Mouse (Mus musculus): ENCODE data around the gene Gm16503.
"Not testable (repeated sequence)": the region's sequence is repeated elsewhere in the genome, so short reads cannot be mapped to it uniquely, and the experiment has no call there.

DNA sequence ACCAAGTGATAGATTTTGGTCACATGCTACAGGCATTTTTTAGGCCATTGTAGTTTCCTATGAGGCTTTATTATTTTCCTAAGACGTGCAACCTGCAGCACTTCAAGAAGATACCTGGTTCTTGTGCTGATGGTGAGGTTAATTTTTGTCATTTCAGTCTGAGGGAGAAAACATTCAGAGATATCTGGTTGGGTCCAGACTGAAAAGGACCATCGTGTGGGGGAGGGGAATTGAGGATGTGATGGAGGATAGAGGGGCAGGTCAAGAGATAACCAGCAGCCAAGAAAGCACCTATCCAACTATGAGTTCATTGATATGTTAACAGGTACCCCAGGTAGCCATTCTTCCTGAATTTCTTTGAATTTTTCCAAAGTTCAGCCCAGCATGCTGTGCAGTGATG lies 14.3 kb downstream of the Gm16503 start:
- TF ChIP-seq POLR2A (IDR thresholded peaks at IDR 0.05; ENCODE audit: low read depth, low read length); CTCF (IDR thresholded peaks at IDR 0.05; ENCODE audit: borderline replicate concordance, insufficient read depth, low read length): not testable (repeated sequence)
